Mouse (Mus musculus) MEL (cell line): ENCODE results near the gene Hist1h2af.

Source experiments
- CTCF ChIP-seq, 3 experiments: IDR thresholded peaks in 2 of 3; conservative IDR thresholded peaks in 1 of 3; 2 replicates each; pipeline ENCODE4 v1.5.1; 2011 to 2012; ENCODE audit warnings: low read length in 3 of 3, low read depth in 2 of 3, mild to moderate bottlenecking in 2 of 3, improper control_type of control experiment in 1 of 3, inconsistent platforms in 1 of 3, mixed read lengths in 1 of 3, moderate library complexity in 1 of 3; ENCODE audit not compliant: control insufficient read depth in 1 of 3, insufficient read depth in 1 of 3, poor library complexity in 1 of 3, severe bottlenecking in 1 of 3
- HCFC1 ChIP-seq: IDR thresholded peaks from 2 replicates; pipeline ENCODE4 v1.6.1; 2012; ENCODE audit warnings: low read depth, mild to moderate bottlenecking, inconsistent platforms, low read length, improper control_type of control experiment, moderate library complexity
- MAX ChIP-seq: IDR thresholded peaks from 2 replicates; pipeline ENCODE4 v1.6.1; 2011; ENCODE audit warnings: low read length, improper control_type of control experiment
- POLR2A ChIP-seq, 2 experiments: IDR thresholded peaks; 2 replicates each; pipeline ENCODE4 v1.6.1; 2011 to 2012; ENCODE audit warnings: low read length in 2 of 2, mild to moderate bottlenecking in 2 of 2, control low read depth in 1 of 2, improper control_type of control experiment in 1 of 2, low read depth in 1 of 2, moderate library complexity in 1 of 2; ENCODE audit not compliant: control insufficient read depth in 1 of 2, insufficient read depth in 1 of 2, poor library complexity in 1 of 2
- UBTF ChIP-seq: IDR thresholded peaks from 2 replicates; pipeline ENCODE4 v1.6.1; 2012; ENCODE audit warnings: low read depth, mild to moderate bottlenecking, inconsistent platforms, low read length, improper control_type of control experiment, moderate library complexity, borderline replicate concordance; ENCODE audit not compliant: insufficient read depth
- USF1 ChIP-seq: IDR thresholded peaks from 2 replicates; pipeline ENCODE4 v1.6.1; 2014; ENCODE audit warnings: low read depth, mild to moderate bottlenecking, inconsistent platforms, low read length, improper control_type of control experiment, moderate library complexity
- USF2 ChIP-seq, 2 experiments: IDR thresholded peaks; 2 replicates each; pipeline ENCODE4 v1.6.1; 2011 to 2012; ENCODE audit warnings: improper control_type of control experiment in 2 of 2, low read length in 2 of 2, borderline replicate concordance in 1 of 2, inconsistent platforms in 1 of 2, low read depth in 1 of 2, mild to moderate bottlenecking in 1 of 2; ENCODE audit not compliant: insufficient read depth in 1 of 2

GRCm38 (mm10) chr13:23491263-23491662 is 42.4 kb upstream of the Hist1h2af start:
- no peak for TF ChIP-seq CTCF (IDR thresholded peaks at IDR 0.05 in 2 of 3, conservative IDR thresholded peaks at IDR 0.05 in 1 of 3; ENCODE audit: control insufficient read depth in 1 of 3, insufficient read depth in 1 of 3, low read depth in 2 of 3, low read length in 3 of 3, poor library complexity in 1 of 3, severe bottlenecking in 1 of 3)
- TF ChIP-seq USF1 = no peak
- TF ChIP-seq POLR2A (IDR thresholded peaks at IDR 0.05; ENCODE audit: control insufficient read depth in 1 of 2, insufficient read depth in 1 of 2, low read depth in 1 of 2, low read length in 2 of 2, poor library complexity in 1 of 2) = no peak
- no peak for TF ChIP-seq USF2 (IDR thresholded peaks at IDR 0.05; ENCODE audit: borderline replicate concordance in 1 of 2, insufficient read depth in 1 of 2, low read depth in 1 of 2, low read length in 2 of 2)
- no peak for TF ChIP-seq HCFC1
- no peak for TF ChIP-seq MAX
- TF ChIP-seq UBTF = no peak
